Mouse (Mus musculus) erythroblast, adult 5-6 weeks (primary cell): Measurements from ENCODE around the gene Itpka. TPM values are rescaled to one million over a fixed set of nuclear protein-coding genes. Genes with fewer than 3 reads are reported as not detected.

Experiments used
- total RNA-seq, 2 experiments: library from RNA; stranded (forward) in 1 of 2; stranded (reverse) in 1 of 2; fragments of 150-400 nt in 1 of 2; fragments of 200-764, 138-1000 nt in 1 of 2; gene quantifications; 2 replicates each; pipeline versions ENCODE4 v1.2.3 to v1.2.4; 2015 to 2017; ENCODE audit warnings: low replicate concordance in 2 of 2

Gene Itpka
- total RNA-seq, 2 experiments from 2014 or later, result not detected

Other genes with a start within 250 kb of the Itpka start
- not detected in 2 replicates for gene Exd1, start 194.7 kb upstream of the Itpka start, total RNA-seq (2015; ENCODE audit: low replicate concordance)
- gene Exd1, start 194.7 kb upstream of the Itpka start, total RNA-seq (2017; ENCODE audit: low replicate concordance), result not detected in 2 replicates
- gene Chp1, start 194.6 kb upstream of the Itpka start, total RNA-seq (2015; ENCODE audit: low replicate concordance), result 84.4 and 108 TPM in 2 replicates
- gene Chp1, start 194.6 kb upstream of the Itpka start, total RNA-seq (2017; ENCODE audit: low replicate concordance), result 111 and 170 TPM in 2 replicates
- 111 and 117 TPM in 2 replicates for gene Nusap1, start 124.0 kb upstream of the Itpka start, total RNA-seq (2015; ENCODE audit: low replicate concordance)
- 137 and 150 TPM in 2 replicates for gene Nusap1, start 124.0 kb upstream of the Itpka start, total RNA-seq (2017; ENCODE audit: low replicate concordance)
- 32.4 and 64.9 TPM in 2 replicates for gene Oip5, start 123.9 kb upstream of the Itpka start, total RNA-seq (2015; ENCODE audit: low replicate concordance)
- 62.0 and 66.3 TPM in 2 replicates for gene Oip5, start 123.9 kb upstream of the Itpka start, total RNA-seq (2017; ENCODE audit: low replicate concordance)
- gene Ndufaf1, start 79.5 kb upstream of the Itpka start, total RNA-seq (2015; ENCODE audit: low replicate concordance), result 13.4 and 20.8 TPM in 2 replicates
- gene Ndufaf1, start 79.5 kb upstream of the Itpka start, total RNA-seq (2017; ENCODE audit: low replicate concordance), result 3.3 and 7.3 TPM in 2 replicates
- 8.4 and 13.4 TPM in 2 replicates for gene Rtf1, start 67.3 kb upstream of the Itpka start, total RNA-seq (2015; ENCODE audit: low replicate concordance)
- gene Rtf1, start 67.3 kb upstream of the Itpka start, total RNA-seq (2017; ENCODE audit: low replicate concordance), result 13.8 and 16.9 TPM in 2 replicates
- gene Ltk, start 18.1 kb downstream of the Itpka start, total RNA-seq (2015; ENCODE audit: low replicate concordance), result not detected in 2 replicates
- not detected in 2 replicates for gene Ltk, start 18.1 kb downstream of the Itpka start, total RNA-seq (2017; ENCODE audit: low replicate concordance)
- gene Rpap1, start 45.2 kb downstream of the Itpka start, total RNA-seq (2015; ENCODE audit: low replicate concordance), result 1.3 and 2.7 TPM in 2 replicates
- gene Rpap1, start 45.2 kb downstream of the Itpka start, total RNA-seq (2017; ENCODE audit: low replicate concordance), result 0.51 and 0.84 TPM in 2 replicates
- gene Tyro3, start 55.4 kb downstream of the Itpka start, total RNA-seq (2015; ENCODE audit: low replicate concordance), result not detected in 2 replicates
- gene Tyro3, start 55.4 kb downstream of the Itpka start, total RNA-seq (2017; ENCODE audit: low replicate concordance), result not detected in 2 replicates
- gene Mga, start 154.9 kb downstream of the Itpka start, total RNA-seq (2015; ENCODE audit: low replicate concordance), result 11.1 and 23.2 TPM in 2 replicates
- 10.3 and 20.8 TPM in 2 replicates for gene Mga, start 154.9 kb downstream of the Itpka start, total RNA-seq (2017; ENCODE audit: low replicate concordance)
- gene Mapkbp1, start 230.4 kb downstream of the Itpka start, total RNA-seq (2015; ENCODE audit: low replicate concordance), result 0.38 and 3.3 TPM in 2 replicates
- gene Mapkbp1, start 230.4 kb downstream of the Itpka start, total RNA-seq (2017; ENCODE audit: low replicate concordance), result 2.0 and 3.5 TPM in 2 replicates